Mouse (Mus musculus) midbrain, embryonic 12.5 days (tissue): ENCODE measurements around the gene 4931409K22Rik. TPM values are rescaled to one million over a fixed set of nuclear protein-coding genes. Genes with fewer than 3 reads are reported as not detected.

Source experiments
- ATAC-seq: fragments of 200-750 bp; cut with Nextera tagmentation; 2 replicates; pipeline ENCODE4 v1.8.0; 2017; ENCODE audit warnings: low read depth, moderate TSS enrichment, moderate library complexity; ENCODE audit not compliant: low FRiP score
- H3K27ac ChIP-seq: fragments of 300-500 bp; sonication (generic); replicated peaks from 2 replicates; pipeline ENCODE4 v1.5.1; 2016; ENCODE audit warnings: mild to moderate bottlenecking
- H3K27me3 ChIP-seq: fragments of 300-500 bp; sonication (generic); 2 replicates; pipeline ENCODE4 v1.6.1; 2016; ENCODE audit warnings: mild to moderate bottlenecking
- H3K36me3 ChIP-seq: fragments of 300-500 bp; sonication (generic); 2 replicates; pipeline ENCODE4 v1.6.1; 2016
- H3K4me1 ChIP-seq: fragments of 300-500 bp; sonication (generic); 2 replicates; pipeline ENCODE4 v1.6.1; 2016
- H3K4me2 ChIP-seq: fragments of 300-500 bp; sonication (generic); replicated peaks from 2 replicates; pipeline ENCODE4 v1.6.1; 2016; ENCODE audit warnings: mild to moderate bottlenecking, moderate library complexity
- H3K4me3 ChIP-seq: fragments of 300-500 bp; sonication (generic); 2 replicates; pipeline ENCODE4 v1.5.1; 2016; ENCODE audit warnings: mild to moderate bottlenecking
- H3K9ac ChIP-seq: fragments of 300-500 bp; sonication (generic); replicated peaks from 2 replicates; pipeline ENCODE4 v1.6.1; 2016; ENCODE audit warnings: mild to moderate bottlenecking, moderate library complexity
- H3K9me3 ChIP-seq: fragments of 300-500 bp; sonication (generic); 2 replicates; pipeline ENCODE4 v1.6.1; 2016; ENCODE audit warnings: mild to moderate bottlenecking
- WGBS: fragments of 180-500 bp; shearing (Covaris S2); methylation state at CpG from one replicate; pipeline ENCODE4 v1.1.7; 2016; 5-methylcytosine and 5-hydroxymethylcytosine counted together
- microRNA counts: library from miRNA; unstranded; fragments of <30 nt; microRNA quantifications from one replicate; lab custom pipeline; 2017
- microRNA-seq: library from miRNA; unstranded; fragments of <30 nt; microRNA quantifications from one replicate; pipeline ENCODE4, GENCODE M21; 2017
- polyA plus RNA-seq: library from polyadenylated mRNA; unstranded; fragments of >200 nt; fragmentation: Nextera tagmentation; extraction: Ambion mirVana; gene quantifications from 2 replicates; pipeline ENCODE4 v1.2.1, GENCODE M21; 2016

Gene 4931409K22Rik
- polyA plus RNA-seq, 1 experiment from 2014 or later, result 0.06 TPM

DNA sequence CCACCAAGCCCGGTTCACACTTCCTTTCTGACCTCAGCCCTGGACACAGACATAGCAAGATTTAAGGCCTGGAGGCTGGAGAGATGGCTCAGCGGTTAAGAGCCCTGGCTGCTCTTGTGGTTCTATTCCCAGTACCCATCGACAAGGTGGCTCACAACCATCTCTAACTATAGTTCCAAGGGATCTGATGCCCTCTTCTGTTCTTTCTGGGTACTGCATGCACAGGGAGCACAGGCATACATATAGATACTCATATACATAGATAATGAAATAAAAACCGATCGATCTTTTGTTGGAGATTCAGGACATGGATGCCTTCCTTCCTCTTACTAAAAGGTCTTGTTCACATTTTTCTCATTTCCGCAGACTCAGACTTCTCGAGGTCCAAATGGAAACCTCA lies 48.2 kb downstream of the 4931409K22Rik start:
- WGBS, result 92% methylated on average over 7 of the region's 7 CpGs
- Histone ChIP-seq H3K4me3 (no peak overlapping the region), H3K9ac (no peak overlapping the region), H3K27ac (no peak overlapping the region), H3K4me1 (peaks cover 7% of the 10 kb centered on the region; the same call in 1 of the 2 replicates), H3K27me3 (peaks cover 35% of the 10 kb centered on the region), H3K9me3 (no peaks in the 10 kb centered on the region), H3K4me2 (no peak overlapping the region), H3K36me3 (no peaks in the 10 kb centered on the region)
- no peak for ATAC-seq

GRCm38 (mm10) chr5:24505513-24505912 lies 51.1 kb downstream of the 4931409K22Rik start:
- Histone ChIP-seq H3K27me3 (peaks cover 38% of the 10 kb centered on the region), H3K9ac (no peak overlapping the region), H3K27ac (no peak overlapping the region), H3K4me2 (no peak overlapping the region), H3K9me3 (no peaks in the 10 kb centered on the region), H3K4me1 (peaks cover 7% of the 10 kb centered on the region; the same call in 1 of the 2 replicates), H3K4me3 (no peak overlapping the region), H3K36me3 (peaks cover 26% of the 10 kb centered on the region)
- no peak for ATAC-seq
- 63% methylated on average over 2 of the region's 2 CpGs for WGBS

GRCm38 (mm10) chr5:24502786-24503185 lies 53.8 kb downstream of the 4931409K22Rik start:
- H3K9me3 ChIP-seq, result no peaks in the 10 kb centered on the region
- H3K27me3 ChIP-seq, result peaks cover 38% of the 10 kb centered on the region
- no peak overlapping the region for H3K4me3 ChIP-seq
- WGBS, result 75% methylated on average over 4 of the region's 4 CpGs
- no peak overlapping the region for H3K4me2 ChIP-seq
- peaks cover 19% of the 10 kb centered on the region for H3K4me1 ChIP-seq
- H3K27ac ChIP-seq, result no peak overlapping the region
- H3K36me3 ChIP-seq, result peaks cover 54% of the 10 kb centered on the region
- no peak for ATAC-seq
- H3K9ac ChIP-seq, result no peak overlapping the region

GRCm38 (mm10) chr5:24500851-24501250 lies 55.8 kb downstream of the 4931409K22Rik start:
- H3K4me2 ChIP-seq, result no peak overlapping the region
- peaks cover 36% of the 10 kb centered on the region for H3K4me1 ChIP-seq
- 0 out of 2 replicates have a peak overlapping the region, but pooled peaks have one; percentile 39 for H3K27ac ChIP-seq
- H3K9me3 ChIP-seq, result no peaks in the 10 kb centered on the region
- no peak overlapping the region for H3K4me3 ChIP-seq
- WGBS, result 95% methylated on average over 11 of the region's 11 CpGs
- H3K36me3 ChIP-seq, result peaks cover 70% of the 10 kb centered on the region
- H3K9ac ChIP-seq, result no peak overlapping the region
- H3K27me3 ChIP-seq, result peaks cover 32% of the 10 kb centered on the region
- no peak for ATAC-seq

DNA sequence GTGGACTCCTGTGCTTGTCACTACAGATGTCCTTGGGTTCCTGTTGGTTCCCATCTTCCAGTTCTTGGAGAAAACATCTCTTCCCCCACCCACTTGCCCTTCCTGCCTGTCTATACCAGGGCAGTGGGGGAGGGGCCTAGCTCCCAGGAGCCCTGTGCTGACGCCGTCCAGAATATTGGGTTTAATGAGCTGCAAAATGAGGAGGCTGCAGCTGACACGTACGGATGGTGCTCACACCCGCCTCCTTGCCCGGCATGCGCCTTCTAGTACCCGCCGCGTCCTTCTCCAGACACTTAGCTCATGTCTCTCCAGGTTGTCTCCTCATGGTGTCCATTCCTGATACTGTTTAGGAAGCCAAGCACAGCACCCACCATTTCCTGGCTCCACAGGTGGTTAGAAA lies 57.5 kb downstream of the 4931409K22Rik start:
- Histone ChIP-seq H3K4me1 (peaks cover 41% of the 10 kb centered on the region), H3K4me2 (no peak overlapping the region), H3K9ac (no peak overlapping the region), H3K36me3 (peaks cover 86% of the 10 kb centered on the region), H3K4me3 (no peak overlapping the region), H3K27me3 (peaks cover 16% of the 10 kb centered on the region), H3K27ac (0 out of 2 replicates have a peak overlapping the region, but pooled peaks have one; percentile 6), H3K9me3 (no peaks in the 10 kb centered on the region)
- ATAC-seq, result no peak
- WGBS, result 76% methylated on average over 10 of the region's 10 CpGs

DNA sequence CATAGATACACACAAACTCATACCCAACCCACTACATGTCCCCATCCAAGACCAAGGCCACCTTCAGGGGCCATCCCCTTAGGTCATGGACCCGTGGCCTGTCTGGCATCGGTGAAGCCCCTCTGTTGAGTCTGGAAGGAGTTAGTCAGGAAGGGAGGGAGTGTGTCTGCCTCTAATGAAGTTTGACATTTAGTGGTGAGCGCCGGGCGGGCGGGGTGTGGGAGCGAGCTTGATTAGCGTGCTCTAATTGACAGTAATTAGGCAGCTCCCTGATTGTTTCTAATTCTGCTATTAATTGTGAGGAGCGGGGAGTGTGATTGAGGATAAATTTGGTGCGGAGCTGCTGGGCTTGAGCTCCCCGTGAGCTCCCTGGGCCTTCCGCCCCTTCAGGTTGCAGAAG lies 59.1 kb downstream of the 4931409K22Rik start:
- no peak overlapping the region for H3K9ac ChIP-seq
- no peak overlapping the region for H3K27ac ChIP-seq
- peaks cover 41% of the 10 kb centered on the region for H3K4me1 ChIP-seq
- H3K4me3 ChIP-seq, result no peak overlapping the region
- peaks cover 95% of the 10 kb centered on the region for H3K36me3 ChIP-seq
- no peak overlapping the region for H3K4me2 ChIP-seq
- H3K9me3 ChIP-seq, result no peaks in the 10 kb centered on the region
- no peak for ATAC-seq
- H3K27me3 ChIP-seq, result 0 out of 2 replicates have a peak, but pooled peaks cover 7% of the 10 kb centered on the region
- WGBS, result 82% methylated on average over 12 of the region's 12 CpGs

DNA sequence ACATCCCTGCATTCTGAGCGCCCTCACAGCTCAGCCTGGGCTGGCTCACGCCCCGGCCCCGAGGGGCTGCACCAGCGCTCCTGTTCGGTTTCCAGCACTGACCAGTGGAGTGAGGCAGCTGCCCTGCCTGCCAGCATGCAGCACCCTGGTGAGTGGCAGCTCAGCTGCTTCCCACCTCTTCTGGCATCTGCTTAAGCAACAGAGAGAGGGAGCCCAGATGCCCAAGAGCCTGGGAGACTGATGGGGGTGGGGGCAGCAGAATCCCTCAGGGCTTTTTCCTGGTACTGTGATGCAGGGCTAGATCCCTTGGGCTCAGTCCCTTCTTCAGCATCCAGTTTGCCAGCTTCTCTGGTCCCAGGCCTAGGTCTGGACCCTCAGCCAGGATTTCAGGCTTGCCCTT lies 59.9 kb downstream of the 4931409K22Rik start:
- H3K27me3 ChIP-seq, result 0 out of 2 replicates have a peak, but pooled peaks cover under 1% of the 10 kb centered on the region
- H3K4me2 ChIP-seq, result no peak overlapping the region
- H3K9ac ChIP-seq, result no peak overlapping the region
- H3K27ac ChIP-seq, result 0 out of 2 replicates have a peak overlapping the region, but pooled peaks have one; percentile 39
- ATAC-seq, result no peak
- WGBS, result 44% methylated on average over 6 of the region's 6 CpGs
- peaks cover 41% of the 10 kb centered on the region for H3K4me1 ChIP-seq
- no peak overlapping the region for H3K4me3 ChIP-seq
- H3K36me3 ChIP-seq, result peaks cover 95% of the 10 kb centered on the region
- no peaks in the 10 kb centered on the region for H3K9me3 ChIP-seq

- peaks cover 92% of the 10 kb centered on the region for H3K36me3 ChIP-seq
- H3K9ac ChIP-seq, result no peak overlapping the region
- H3K4me1 ChIP-seq, result peaks cover 41% of the 10 kb centered on the region
- no peaks in the 10 kb centered on the region for H3K9me3 ChIP-seq
- no peak overlapping the region for H3K4me3 ChIP-seq
- H3K27me3 ChIP-seq, result no peaks in the 10 kb centered on the region
- H3K27ac ChIP-seq, result 0 out of 2 replicates have a peak overlapping the region, but pooled peaks have one; percentile 8
- no peak overlapping the region for H3K4me2 ChIP-seq
- no peak for ATAC-seq
- 79% methylated on average over 15 of the region's 15 CpGs for WGBS
Observed at GRCm38 (mm10) chr5:24495019-24495418, 61.6 kb downstream of the 4931409K22Rik start.

MicroRNAs within 50 kb of the gene (microRNA counts, 519-probe panel; counts per million panel counts)
- microRNA mmu-miR-671-3p (lab: Ali Mortazavi, UCI) (not detected), microRNA mmu-miR-671-5p (lab: Ali Mortazavi, UCI) (not detected)

Small RNA genes lying within 50 kb of the gene (microRNA-seq; reads per million reads assigned to microRNA genes)
- 826 reads per million, percentile 76 among the genes with 10 or more reads in this experiment for gene Mir671

Other genes starting within 250 kb of the 4931409K22Rik start
- gene Kcnh2, start 205.2 kb downstream of the 4931409K22Rik start, polyA plus RNA-seq, result 18.0 and 18.5 TPM in 2 replicates
- gene Nos3, start 192.0 kb downstream of the 4931409K22Rik start, polyA plus RNA-seq, result 7.1 and 9.2 TPM in 2 replicates
- gene Atg9b, start 164.7 kb downstream of the 4931409K22Rik start, polyA plus RNA-seq, result 0.35 and 0.46 TPM in 2 replicates
- gene Abcb8, start 163.1 kb downstream of the 4931409K22Rik start, polyA plus RNA-seq, result 47.1 and 48.0 TPM in 2 replicates
- 0.17 and 0.27 TPM in 2 replicates for gene Asic3, start 143.4 kb downstream of the 4931409K22Rik start, polyA plus RNA-seq
- 64.1 and 76.9 TPM in 2 replicates for gene Cdk5, start 133.3 kb downstream of the 4931409K22Rik start, polyA plus RNA-seq
- gene Slc4a2, start 133.0 kb downstream of the 4931409K22Rik start, polyA plus RNA-seq, result 32.7 and 35.7 TPM in 2 replicates
- gene Fastk, start 111.5 kb downstream of the 4931409K22Rik start, polyA plus RNA-seq, result 102 and 116 TPM in 2 replicates
- 31.8 and 35.4 TPM in 2 replicates for gene Tmub1, start 109.0 kb downstream of the 4931409K22Rik start, polyA plus RNA-seq
- gene Agap3, start 104.6 kb downstream of the 4931409K22Rik start, polyA plus RNA-seq, result 60.4 and 64.6 TPM in 2 replicates
- 0.10 and 0.18 TPM in 2 replicates for gene Gbx1, start 29.6 kb downstream of the 4931409K22Rik start, polyA plus RNA-seq
- gene Asb10, start 15.8 kb downstream of the 4931409K22Rik start, polyA plus RNA-seq, result 0.16 and 0.19 TPM in 2 replicates
- 126 TPM in 2 replicates for gene Abcf2, start 20.7 kb upstream of the 4931409K22Rik start, polyA plus RNA-seq
- 18.3 and 22.1 TPM in 2 replicates for gene Chpf2, start 29.9 kb upstream of the 4931409K22Rik start, polyA plus RNA-seq
- gene Smarcd3, start 67.6 kb upstream of the 4931409K22Rik start, polyA plus RNA-seq, result 108 and 120 TPM in 2 replicates
- gene Nub1, start 128.7 kb upstream of the 4931409K22Rik start, polyA plus RNA-seq, result 37.3 and 37.6 TPM in 2 replicates
- 8.1 and 11.7 TPM in 2 replicates for gene Wdr86, start 173.9 kb upstream of the 4931409K22Rik start, polyA plus RNA-seq
- not detected in 2 replicates for gene Crygn, start 201.2 kb upstream of the 4931409K22Rik start, polyA plus RNA-seq